Mouse (Mus musculus): ENCODE data around the gene A430033K04Rik. TPM values are rescaled to one million over a fixed set of nuclear protein-coding genes. Genes with fewer than 3 reads are reported as not detected.

Gene A430033K04Rik
- 1.3 and 4.4 TPM in 2 replicates for total RNA-seq (2015; ENCODE audit: low replicate concordance)
- total RNA-seq (2017; ENCODE audit: low replicate concordance), result 1.6 and 5.9 TPM in 2 replicates

DNA sequence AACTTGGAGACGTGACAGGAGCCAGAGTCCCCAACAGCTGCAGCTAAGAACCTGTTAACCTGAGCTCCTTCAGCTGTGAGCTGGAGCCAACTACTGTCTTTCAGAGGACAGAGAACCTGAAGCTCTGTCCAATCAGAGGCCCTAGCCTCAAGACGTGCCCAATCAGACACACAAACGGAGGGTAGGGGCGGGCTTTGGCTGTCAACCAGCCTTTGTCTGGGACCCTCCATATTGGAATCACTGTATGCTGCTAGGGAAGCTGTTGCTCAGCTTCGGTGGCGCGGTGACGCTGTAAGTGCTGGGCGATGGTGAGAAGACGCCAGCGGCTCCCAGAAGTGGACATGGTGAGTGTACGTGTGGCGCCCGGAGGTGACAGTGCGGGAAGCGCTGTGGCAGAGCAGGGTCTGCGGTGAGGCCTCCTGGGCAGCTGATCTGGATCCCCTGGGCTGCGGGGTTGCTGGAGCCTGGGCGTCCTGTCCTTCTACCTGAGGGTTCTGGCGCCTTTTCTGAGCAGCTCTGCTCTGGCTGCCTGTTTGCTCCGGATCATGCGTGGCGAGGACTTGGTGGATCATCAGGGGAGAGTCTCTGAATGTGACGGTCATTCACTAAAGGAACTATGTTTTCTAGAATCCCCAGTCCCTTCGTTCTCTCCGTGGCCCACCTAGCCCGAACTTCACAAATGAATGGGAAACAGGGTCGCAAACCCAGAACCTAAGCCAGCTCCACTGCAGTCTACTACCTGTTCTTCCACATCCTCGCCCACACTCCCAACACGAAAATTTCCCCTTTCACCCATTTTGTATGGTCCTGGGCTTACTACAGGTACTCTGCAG is at the start of gene A430033K04Rik:
Gene A430033K04Rik (plus strand): TSS at position 215 of the 833 bp plus-strand sequence.
- ATAC-seq (replicated peaks; ENCODE audit: low FRiP score, poor library complexity, severe bottlenecking), result peak; percentile 84

GRCm38 (mm10) chr5:138587396-138587795 is 35.3 kb upstream of the A430033K04Rik start:
- ATAC-seq (replicated peaks; ENCODE audit: low FRiP score, poor library complexity, severe bottlenecking), result no peak

GRCm38 (mm10) chr5:138618353-138618752 is 4.3 kb upstream of the A430033K04Rik start:
- no peak for ATAC-seq (replicated peaks; ENCODE audit: low FRiP score, poor library complexity, severe bottlenecking)

DNA sequence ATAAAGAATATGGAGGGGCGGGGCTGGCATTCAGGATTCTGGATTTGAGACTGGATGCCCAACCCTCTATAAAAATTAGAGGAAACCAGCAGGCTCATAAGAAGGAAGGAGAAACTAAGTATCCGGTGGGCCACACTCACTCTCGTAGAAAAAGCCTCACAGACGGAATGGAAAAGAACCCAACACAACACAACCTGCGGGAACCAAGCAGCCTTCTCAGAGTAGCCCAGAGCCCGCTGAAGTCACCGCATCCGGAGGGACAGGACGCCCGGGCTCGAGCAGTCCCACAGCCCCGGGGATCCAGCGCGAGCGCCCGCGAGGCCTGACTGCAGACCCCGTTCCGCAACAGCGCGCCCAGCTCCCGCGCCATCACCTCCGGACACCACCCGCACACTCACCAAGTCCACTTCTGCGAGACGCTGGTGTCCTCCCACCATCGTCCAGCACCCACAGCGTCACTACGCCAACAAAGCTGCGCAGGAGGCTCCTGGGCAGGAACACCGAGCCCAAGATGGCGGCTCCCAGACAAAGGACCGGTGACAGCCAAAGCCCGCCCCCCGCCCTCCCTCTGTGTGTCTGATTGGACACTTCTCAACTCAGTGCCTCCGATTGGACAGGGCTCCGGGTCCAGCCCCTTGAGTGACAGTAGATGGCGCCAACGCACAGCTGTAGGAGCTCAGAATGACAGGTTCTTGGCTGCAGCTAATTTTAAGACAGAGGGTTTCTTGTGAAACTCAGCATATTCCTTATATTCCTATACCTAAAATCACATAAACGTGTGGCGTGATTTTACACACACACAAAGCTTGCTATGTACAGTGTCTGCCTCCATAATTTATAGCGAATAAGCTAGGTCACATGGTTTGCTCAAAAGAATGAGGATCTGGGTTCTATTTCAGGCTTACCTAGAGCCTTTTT is 3.2 kb upstream of the A430033K04Rik start, which contains the start of gene Zfp68:
Gene Zfp68 (minus strand): TSS at position 551 of the 918 bp plus-strand sequence.
- ATAC-seq (replicated peaks; ENCODE audit: low FRiP score, poor library complexity, severe bottlenecking), result peak; percentile 91

GRCm38 (mm10) chr5:138620836-138621235 is 1.8 kb upstream of the A430033K04Rik start:
- no peak for ATAC-seq (replicated peaks; ENCODE audit: low FRiP score, poor library complexity, severe bottlenecking)

DNA sequence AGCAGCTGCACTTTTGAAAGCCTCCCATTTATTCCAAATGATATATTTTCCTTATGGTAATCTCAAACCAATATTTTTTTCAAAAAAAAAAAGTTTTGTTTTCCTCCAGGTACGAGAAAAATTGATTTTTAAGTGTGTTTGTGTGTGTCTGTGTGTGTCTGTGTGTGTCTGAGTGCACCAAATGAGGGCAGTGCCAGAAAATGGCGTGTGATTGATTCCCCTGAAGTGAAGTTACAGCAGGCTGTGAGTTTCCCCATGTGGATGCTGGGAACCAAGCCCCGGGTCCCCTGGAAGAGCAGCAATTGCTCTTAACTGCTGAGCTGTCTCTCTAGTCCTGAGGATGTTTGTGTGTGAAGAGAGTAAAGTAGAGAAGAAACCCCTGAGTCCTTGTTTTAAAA is 818 bp downstream of the A430033K04Rik start:
- no peak for ATAC-seq (replicated peaks; ENCODE audit: low FRiP score, poor library complexity, severe bottlenecking)

- ATAC-seq (replicated peaks; ENCODE audit: low FRiP score, poor library complexity, severe bottlenecking), result no peak
Measured at GRCm38 (mm10) chr5:138636486-138636885, 13.8 kb downstream of the A430033K04Rik start.

DNA sequence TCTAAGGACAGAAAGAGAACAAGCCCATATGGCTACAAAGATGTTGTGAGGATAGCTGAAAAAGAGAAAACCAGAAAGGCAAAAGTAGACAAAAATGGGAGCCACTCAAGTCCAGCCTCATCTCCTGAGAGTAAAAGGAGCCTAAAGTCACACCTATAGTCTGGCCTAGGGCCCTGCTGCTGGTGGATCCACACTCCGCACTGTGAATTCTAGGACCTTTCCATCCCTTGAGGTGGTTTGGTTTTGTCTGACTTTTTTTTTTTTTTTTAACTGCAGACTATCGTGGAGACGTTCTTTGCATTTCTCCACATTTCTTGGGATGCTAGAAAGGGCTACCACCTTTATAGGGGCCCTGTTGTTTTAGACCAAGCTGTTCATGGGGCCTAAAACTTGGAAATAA is 18.4 kb downstream of the A430033K04Rik start:
- ATAC-seq (replicated peaks; ENCODE audit: low FRiP score, poor library complexity, severe bottlenecking), result no peak

GRCm38 (mm10) chr5:138641761-138642160 is 19.1 kb downstream of the A430033K04Rik start:
- ATAC-seq (replicated peaks; ENCODE audit: low FRiP score, poor library complexity, severe bottlenecking), result no peak

DNA sequence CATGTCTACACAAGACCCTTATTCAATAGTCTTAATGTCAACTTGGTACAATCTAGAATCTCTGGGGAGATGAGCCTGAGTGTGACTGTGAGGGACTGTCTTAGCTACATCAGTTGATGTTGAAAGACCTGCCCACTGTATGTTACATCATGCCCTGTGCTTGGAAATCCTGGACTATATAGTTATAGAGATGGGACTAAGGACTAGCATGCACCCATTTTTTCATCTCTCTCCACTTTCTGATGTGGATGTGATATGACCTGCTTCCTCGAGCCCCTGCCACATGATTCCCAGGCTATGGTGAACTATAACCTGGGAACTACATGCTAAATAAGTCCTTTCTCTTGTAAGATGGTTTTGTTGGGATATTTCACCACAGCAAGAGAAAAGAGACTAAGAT is 30.3 kb downstream of the A430033K04Rik start:
- ATAC-seq (replicated peaks; ENCODE audit: low FRiP score, poor library complexity, severe bottlenecking), result no peak

GRCm38 (mm10) chr5:138656477-138657156 is 34.0 kb downstream of the A430033K04Rik start:
- 0 out of 2 replicates have a peak, but pooled peaks have one; percentile 44 for ATAC-seq (replicated peaks; ENCODE audit: low FRiP score, poor library complexity, severe bottlenecking)

GRCm38 (mm10) chr5:138657407-138657806 is 34.7 kb downstream of the A430033K04Rik start:
- ATAC-seq (replicated peaks; ENCODE audit: low FRiP score, poor library complexity, severe bottlenecking), result 0 out of 2 replicates have a peak, but pooled peaks have one; percentile 33

DNA sequence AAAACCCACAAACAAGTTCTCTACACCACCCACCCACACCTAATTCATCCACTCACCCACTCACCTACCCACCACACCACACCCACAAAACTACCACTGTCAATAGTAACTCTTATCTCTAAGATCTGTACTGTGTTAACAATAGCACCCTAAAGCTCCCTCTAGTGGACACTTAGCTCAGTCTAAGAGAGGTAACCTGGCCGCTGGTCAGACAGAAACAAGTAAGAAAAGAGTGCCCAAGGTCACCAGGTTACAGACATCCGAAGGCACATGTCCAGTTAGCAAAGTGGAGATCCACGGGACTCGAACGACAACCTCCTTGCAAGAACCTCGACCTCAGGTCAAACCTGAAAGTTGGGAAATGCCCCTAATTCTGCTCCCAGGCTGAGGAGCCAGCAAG is 35.2 kb downstream of the A430033K04Rik start:
- ATAC-seq (replicated peaks; ENCODE audit: low FRiP score, poor library complexity, severe bottlenecking), result 0 out of 2 replicates have a peak, but pooled peaks have one; percentile 20

- ATAC-seq (replicated peaks; ENCODE audit: low FRiP score, poor library complexity, severe bottlenecking), result peak; percentile 94
Measured at GRCm38 (mm10) chr5:138658922-138659321, 36.3 kb downstream of the A430033K04Rik start.

DNA sequence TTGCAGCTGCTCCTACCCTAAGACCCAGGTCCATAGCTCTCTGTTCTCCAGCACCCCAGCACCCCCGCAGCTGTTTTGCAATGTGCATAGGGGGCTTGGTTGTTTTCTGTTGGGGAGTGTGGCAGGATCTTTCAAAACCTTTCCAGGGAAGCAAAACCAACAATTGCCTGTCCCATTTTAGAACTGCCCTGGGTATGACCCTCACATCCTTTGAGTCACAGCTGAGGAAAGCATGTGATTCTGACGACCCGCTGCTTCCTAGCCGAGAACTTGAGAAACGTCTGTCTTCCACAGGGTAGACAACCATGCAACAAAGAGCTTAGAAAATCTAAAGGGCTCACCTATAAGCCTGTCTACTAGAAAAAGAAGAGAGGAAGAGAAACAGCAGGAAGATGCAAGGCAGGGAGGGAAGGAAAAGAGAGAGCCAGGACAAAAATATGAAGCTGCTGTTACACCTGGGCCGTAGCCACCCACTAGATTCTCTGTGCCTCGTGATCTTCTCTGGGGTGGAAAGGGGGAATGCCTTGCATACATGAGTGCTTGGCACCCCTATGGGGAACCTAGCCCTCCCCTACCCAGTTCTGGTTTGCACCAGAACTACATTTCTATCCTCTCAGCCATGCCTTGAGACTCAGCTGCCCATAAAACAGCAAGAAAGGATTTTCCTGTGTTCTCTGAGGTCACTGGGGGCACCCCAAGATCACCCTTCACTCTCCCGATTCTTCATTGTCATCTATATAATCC is 60.5 kb downstream of the A430033K04Rik start:
- ATAC-seq (replicated peaks; ENCODE audit: low FRiP score, poor library complexity, severe bottlenecking), result no peak

GRCm38 (mm10) chr5:138683821-138684220 is 61.2 kb downstream of the A430033K04Rik start:
- ATAC-seq (replicated peaks; ENCODE audit: low FRiP score, poor library complexity, severe bottlenecking), result no peak

GRCm38 (mm10) chr5:138687453-138687852 is 64.8 kb downstream of the A430033K04Rik start:
- ATAC-seq (replicated peaks; ENCODE audit: low FRiP score, poor library complexity, severe bottlenecking), result no peak

DNA sequence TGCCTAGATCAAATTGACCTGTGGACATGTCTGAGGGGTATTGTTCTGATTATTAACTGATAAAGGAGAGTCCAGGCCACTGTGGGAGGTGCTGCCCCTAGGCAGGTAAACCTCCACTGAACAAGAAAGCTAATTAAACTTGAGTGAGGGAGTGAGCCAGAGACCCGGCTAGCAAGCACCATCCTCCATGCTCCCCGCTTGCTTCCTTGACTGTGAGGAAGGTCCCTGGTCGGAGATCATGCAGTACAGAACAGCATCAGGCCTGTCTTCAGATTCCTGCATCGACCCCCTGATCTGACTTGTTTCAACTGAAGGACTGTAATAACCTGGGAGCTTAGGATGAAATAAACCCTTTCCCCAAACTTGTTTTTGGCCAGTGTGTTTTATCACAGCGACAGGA is 66.6 kb downstream of the A430033K04Rik start:
- no peak for ATAC-seq (replicated peaks; ENCODE audit: low FRiP score, poor library complexity, severe bottlenecking)
